Mouse (Mus musculus) adrenal gland, adult (tissue): ENCODE data around the gene Sgip1.

ENCODE experiments used
- DNase-seq, 2 experiments: peaks; one replicate each; pipeline ENCODE4 v3.0.0; 2022 to 2023; ENCODE audit warnings: low spot score in 1 of 2; ENCODE audit not compliant: inconsistent age in 2 of 2

Sgip1 gene

DNA sequence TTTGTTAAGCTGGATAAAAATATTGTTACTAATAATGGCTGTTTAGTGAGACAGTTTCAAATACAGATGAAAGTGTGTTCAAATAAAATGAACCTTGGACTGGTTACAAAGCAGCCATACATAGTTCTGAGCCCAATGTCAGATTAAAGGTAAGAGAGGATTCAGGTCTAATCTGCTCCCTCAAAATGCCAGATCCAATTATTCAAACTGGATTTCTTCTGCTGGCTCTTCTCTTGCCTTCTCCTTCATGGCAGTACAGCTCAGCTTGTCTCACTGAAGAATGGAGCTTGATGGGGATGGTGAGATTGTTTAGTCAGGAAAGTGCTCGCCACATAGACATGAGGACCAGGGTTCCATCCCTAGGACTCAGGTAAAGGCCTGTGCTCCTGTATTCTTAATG lies 32.7 kb downstream of the Sgip1 start:
- no peak for DNase-seq

GRCm38 (mm10) chr4:102774549-102774948 lies 33.5 kb downstream of the Sgip1 start:
- DNase-seq, result no peak

- no peak for DNase-seq
Observed at GRCm38 (mm10) chr4:102775596-102776270, 34.6 kb downstream of the Sgip1 start.

DNA sequence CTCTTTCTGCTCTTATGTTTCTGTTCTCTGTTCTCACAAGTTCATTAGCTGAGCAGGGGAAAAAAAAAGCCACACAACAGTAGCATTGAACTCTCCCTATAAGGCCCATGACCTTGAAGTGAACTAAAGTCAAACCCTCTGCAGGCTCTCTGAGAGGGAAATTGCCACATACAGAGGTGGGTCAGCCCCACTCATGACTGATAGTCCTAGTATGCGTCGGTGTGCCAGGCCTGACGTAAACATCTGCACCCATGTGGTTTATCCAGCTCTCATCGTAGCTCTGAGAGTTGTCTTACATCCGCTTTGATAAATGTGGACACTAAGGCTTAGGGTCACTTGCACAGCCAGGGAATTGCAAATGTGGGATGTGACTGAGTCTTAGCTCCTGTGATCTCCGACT lies 38.8 kb downstream of the Sgip1 start:
- DNase-seq, result no peak

GRCm38 (mm10) chr4:102783063-102783748 lies 42.1 kb downstream of the Sgip1 start:
- DNase-seq, result peak in 1 of 2 experiments; percentile 73

- DNase-seq, result no peak
Observed at GRCm38 (mm10) chr4:102785158-102785557, 44.1 kb downstream of the Sgip1 start.

DNA sequence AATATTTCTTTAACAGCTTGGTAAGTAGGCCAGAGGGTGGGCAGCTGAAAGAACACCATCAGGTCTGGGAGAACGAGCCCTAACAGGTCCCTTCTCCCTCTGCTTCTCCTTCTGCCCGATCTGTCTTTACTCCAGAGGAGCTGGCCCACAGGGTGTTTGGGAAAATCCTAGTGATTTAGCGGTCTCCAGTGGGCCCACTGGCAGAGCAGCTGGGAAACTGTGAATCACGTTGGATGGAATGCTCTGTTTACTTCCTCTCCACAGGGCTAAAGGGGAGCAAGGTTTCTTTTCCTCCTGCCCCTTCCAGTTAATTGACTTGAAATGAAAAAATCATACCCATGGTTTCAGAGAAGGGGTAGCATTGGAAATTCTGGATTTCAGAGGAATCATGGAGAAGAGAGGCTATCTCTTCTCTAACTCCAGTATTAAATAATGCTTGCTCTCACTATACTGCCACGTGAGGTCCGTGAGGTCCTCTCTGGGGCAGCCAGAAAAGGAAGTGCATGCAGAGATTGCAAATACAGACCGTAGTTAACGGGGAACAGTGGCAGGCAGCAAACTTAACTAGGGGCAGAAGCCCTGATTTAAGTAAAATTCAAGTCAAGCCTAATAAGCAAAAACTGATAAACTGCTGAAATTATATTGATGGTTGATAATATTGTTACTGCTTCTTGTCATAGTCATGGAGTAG lies 51.1 kb downstream of the Sgip1 start:
- DNase-seq, result peak in 1 of 2 experiments; percentile 33

- DNase-seq, result no peak
Observed at GRCm38 (mm10) chr4:102801471-102801870, 60.4 kb downstream of the Sgip1 start.

DNA sequence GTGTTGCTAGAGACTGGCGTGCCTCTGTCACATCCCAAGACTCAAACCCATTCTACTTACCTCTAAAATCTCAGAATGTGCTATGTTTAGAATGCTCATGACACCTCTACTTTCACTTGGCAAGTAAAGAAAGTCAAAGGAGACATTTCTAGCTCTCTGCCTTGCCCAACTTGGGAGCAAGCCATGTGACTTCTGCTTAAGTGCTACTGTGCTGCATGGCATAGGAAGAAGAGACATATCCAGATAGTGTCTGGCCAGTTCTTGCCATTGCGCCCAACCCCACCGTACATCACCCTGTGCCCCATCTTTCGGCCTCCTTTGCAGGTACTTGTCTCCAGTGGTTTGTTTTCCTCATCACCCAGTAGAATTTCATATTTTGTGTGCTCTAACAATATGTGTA lies 60.8 kb downstream of the Sgip1 start:
- no peak for DNase-seq

- DNase-seq, result no peak
Observed at GRCm38 (mm10) chr4:102804611-102805010, 63.5 kb downstream of the Sgip1 start.

- no peak for DNase-seq
Observed at GRCm38 (mm10) chr4:102806987-102807386, 65.9 kb downstream of the Sgip1 start.

- DNase-seq, result no peak
Observed at GRCm38 (mm10) chr4:102808258-102808657, 67.2 kb downstream of the Sgip1 start.

DNA sequence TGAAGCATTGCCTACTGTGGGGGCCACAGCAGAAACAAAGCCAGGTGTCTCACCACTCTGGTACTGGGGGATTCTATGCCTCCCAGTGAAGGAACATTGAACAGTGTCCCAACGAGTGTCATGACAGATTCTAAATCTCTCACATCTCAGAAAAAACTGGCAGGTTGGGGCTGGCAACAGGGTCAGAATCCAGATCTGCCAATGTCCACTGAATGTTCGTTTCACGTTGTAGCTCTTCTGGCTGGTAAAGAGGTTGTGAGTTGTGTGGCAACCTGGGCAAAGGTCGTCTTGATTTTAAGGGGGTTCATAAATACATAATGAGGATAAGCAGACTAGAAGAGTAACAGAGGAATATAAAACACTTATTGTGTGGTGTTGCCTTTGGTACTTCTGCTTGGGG lies 68.2 kb downstream of the Sgip1 start:
- no peak for DNase-seq

DNA sequence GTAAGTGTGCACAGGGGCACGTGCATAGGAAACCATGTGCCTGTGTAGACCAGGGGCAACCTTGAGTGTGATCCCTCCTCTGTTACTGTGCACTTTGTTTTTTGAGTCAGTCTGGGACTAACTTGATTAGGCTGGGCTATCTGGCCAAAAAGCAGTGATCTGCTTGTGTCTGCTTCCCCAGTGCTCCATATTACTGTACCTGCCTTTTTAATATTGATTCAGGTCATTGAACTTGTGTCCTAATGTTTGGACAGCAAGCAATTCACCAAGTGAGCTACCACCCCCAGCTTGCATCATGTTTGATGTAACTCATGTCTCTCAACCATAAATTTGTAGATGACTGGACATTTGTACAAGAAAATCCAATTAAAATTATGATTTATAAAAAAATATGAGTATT lies 69.2 kb downstream of the Sgip1 start:
- no peak for DNase-seq

DNA sequence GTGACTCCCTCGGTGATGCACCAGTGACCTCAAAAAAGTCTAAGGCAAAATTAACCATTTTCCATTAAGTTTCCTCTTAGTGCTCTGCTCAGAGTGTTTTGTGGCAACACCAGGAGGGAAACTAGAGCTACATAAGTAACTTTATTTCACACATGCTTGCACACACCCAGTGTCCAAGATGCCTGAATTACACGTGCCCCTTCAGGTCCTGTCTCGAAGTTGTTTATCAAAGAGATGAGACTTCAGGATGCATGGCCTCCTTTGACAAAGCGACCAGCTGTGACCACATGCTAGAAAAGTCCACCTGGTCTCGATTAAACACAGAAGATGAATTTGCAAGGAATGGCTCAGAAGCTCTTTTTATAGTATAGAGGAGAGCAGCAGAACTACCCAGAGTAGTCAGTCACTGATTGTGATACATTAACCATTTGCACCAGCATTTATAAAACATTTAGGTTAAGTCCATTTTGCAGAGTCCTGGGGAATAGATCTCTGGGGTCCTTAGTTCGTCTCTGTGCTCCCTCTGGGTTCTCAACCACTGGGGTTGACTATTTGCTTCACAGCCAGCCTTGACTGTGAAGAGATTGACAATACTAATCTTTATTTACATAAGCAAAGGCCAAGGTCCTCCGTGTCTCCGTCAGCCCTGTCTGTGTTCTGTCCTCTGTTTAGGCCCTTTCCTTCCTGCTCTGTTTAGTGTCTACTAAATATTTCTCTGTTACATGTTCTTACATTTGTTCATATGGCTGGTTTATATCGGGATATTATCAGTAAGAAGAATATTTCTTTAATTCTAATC lies 70.1 kb downstream of the Sgip1 start:
- DNase-seq, result peak in 1 of 2 experiments; percentile 68

DNA sequence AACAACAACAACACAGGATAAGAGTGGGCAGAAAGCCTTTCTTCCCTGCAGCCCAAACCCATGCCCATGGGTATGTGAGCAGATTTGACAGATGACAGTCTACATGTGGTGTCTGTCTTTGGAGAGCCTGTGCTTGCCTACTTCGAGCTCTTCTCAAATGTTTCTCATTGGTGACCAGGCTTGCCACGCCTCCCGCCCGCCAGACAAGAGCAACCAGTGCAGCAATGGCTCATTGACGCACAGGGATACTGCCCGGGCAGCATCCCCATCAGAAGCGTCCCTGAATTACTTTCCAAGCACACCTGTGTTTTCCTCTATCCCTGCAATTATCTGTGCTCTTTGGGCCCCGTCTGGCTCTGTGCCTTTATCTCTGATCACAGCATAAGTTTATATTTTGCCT lies 72.2 kb downstream of the Sgip1 start:
- DNase-seq, result no peak

GRCm38 (mm10) chr4:102821786-102822185 lies 80.7 kb downstream of the Sgip1 start:
- no peak for DNase-seq

DNA sequence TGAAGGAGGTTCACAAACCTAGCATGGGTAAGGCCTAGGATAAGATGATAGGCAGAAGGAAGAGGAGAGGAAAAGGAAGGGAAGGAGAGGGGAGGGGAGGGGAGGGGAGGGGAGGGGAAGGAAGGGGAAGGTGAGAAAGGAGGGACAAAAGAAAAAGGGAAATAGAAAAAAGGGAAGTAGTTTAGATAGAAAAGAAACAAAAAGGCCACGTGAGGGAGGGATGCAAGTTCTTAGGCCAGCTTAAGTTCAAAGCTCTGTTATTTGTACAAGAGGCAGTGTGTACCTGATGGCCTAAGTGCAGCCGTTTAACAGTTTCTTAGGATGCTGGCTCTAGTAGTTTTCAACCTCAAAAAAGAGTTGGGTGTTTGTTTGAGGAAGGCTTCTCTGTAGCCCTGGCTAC lies 83.4 kb downstream of the Sgip1 start:
- no peak for DNase-seq

- DNase-seq, result no peak
Observed at GRCm38 (mm10) chr4:102826159-102826558, 85.1 kb downstream of the Sgip1 start.

DNA sequence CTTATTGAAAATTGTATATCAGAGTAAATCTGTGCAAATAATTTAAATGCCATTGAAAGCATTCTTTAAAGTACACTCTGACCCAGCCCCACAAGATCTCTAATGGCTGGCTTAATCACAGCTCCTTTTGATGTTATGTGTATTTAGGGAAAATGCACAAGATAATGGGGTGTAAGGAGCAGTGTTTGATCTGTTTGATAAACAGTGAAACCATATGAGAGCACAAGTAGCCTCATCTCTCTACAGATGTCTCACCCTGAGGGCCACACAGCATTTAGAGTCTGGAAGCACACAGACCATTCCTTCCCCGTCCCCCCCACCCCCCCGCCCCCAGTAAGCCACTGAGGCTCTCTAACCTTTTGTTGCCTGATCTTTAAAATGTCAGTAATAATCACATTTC lies 87.4 kb downstream of the Sgip1 start:
- no peak for DNase-seq

DNA sequence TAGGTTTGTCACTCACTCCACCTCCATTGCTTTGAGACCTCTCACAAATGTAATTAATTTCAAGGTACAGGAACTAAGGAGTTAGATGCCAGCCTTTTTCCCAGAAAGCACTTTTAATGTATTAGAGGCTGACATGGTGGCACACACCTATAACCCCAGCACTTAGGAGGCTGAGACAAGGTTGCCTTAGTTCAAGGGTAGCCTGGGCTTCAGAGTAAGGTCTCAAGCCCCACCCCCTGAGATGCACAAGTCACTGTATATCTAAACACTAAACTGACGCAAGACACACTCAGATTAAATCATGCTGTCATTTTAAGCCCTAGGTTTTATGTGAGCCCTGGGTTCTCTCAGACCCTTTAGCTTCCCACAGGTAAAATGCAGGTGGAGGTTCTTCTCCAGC lies 92.1 kb downstream of the Sgip1 start:
- no peak for DNase-seq
